ENCODE assay signal across 8 mouse cellular contexts in genomic region chr2:30646833-30647232, GRCm38 (mm10). TPM values are rescaled to one million over a fixed set of nuclear protein-coding genes. Genes with fewer than 3 reads are reported as not detected.
DNase-seq lines count a peak whose midpoint lies in the region; ATAC-seq and TF ChIP-seq lines count a peak whose summit lies in the region.

No protein-coding gene starts in this region.

- no peaks in the 10 kb centered on the region for H3K9me3 ChIP-seq in forebrain, embryonic 13.5 days (replicated peaks)
- no peaks in the 10 kb centered on the region for H3K9me3 ChIP-seq in heart, postnatal 0 days (replicated peaks; ENCODE audit: control insufficient read depth, low read length)
- H3K9me3 ChIP-seq in stomach, embryonic 14.5 days (ENCODE audit: control insufficient read depth, low read depth, low read length), result no peaks in the 10 kb centered on the region

- no peak overlapping the region for H3K4me3 ChIP-seq in lung, adult 2 months (replicated peaks; ENCODE audit: extremely low read depth, low read depth, low read length)
- H3K4me3 ChIP-seq in forebrain, embryonic 13.5 days, result no peak overlapping the region
- no peak overlapping the region for H3K4me3 ChIP-seq in heart, postnatal 0 days (ENCODE audit: low read depth, low read length)
- H3K4me3 ChIP-seq in stomach, embryonic 14.5 days (ENCODE audit: low read depth, low read length), result no peak overlapping the region

- no peak for TF ChIP-seq EP300 in heart, postnatal 0 days (IDR thresholded peaks at IDR 0.05; ENCODE audit: low read depth)

- TF ChIP-seq POLR2A in lung, adult 2 months (IDR thresholded peaks at IDR 0.05; ENCODE audit: borderline replicate concordance, extremely low read depth, low read depth, low read length), result no peak

- H3K27me3 ChIP-seq in forebrain, embryonic 13.5 days, result no peaks in the 10 kb centered on the region
- H3K27me3 ChIP-seq in heart, postnatal 0 days (ENCODE audit: control insufficient read depth, insufficient read depth, low read length), result no peaks in the 10 kb centered on the region
- no peaks in the 10 kb centered on the region for H3K27me3 ChIP-seq in stomach, embryonic 14.5 days (ENCODE audit: control insufficient read depth, insufficient read depth, low read length)

- TF ChIP-seq CTCF in lung, adult 2 months (IDR thresholded peaks at IDR 0.05; ENCODE audit: insufficient read depth, low read length), result no peak
- TF ChIP-seq CTCF in heart, postnatal 0 days (IDR thresholded peaks at IDR 0.05; ENCODE audit: low read depth), result no peak

- peak overlapping the region; percentile 66 for H3K9ac ChIP-seq in forebrain, embryonic 13.5 days
- 0 out of 2 replicates have a peak overlapping the region, but pooled peaks have one; percentile 27 for H3K9ac ChIP-seq in heart, postnatal 0 days (replicated peaks; ENCODE audit: low read depth, low read length)
- no peak overlapping the region for H3K9ac ChIP-seq in stomach, embryonic 14.5 days (replicated peaks; ENCODE audit: low read depth, low read length)

- peak overlapping the region; percentile 55 for H3K4me2 ChIP-seq in forebrain, embryonic 13.5 days
- no peak overlapping the region; the same call in 1 of the 2 replicates for H3K4me2 ChIP-seq in heart, postnatal 0 days (ENCODE audit: low read depth, low read length)
- peak overlapping the region; percentile 16; the same call in 1 of the 2 replicates for H3K4me2 ChIP-seq in stomach, embryonic 14.5 days (replicated peaks; ENCODE audit: low read depth, low read length)

- ATAC-seq in forebrain, embryonic 13.5 days, result peak; percentile 74
- peak; percentile 15; the same call in 1 of the 2 replicates for ATAC-seq in heart, postnatal 0 days (ENCODE audit: insufficient read depth, low read depth)
- peak; percentile 47; the same call in 1 of the 2 replicates for ATAC-seq in stomach, embryonic 14.5 days (ENCODE audit: insufficient number of reproducible peaks, insufficient read depth, low FRiP score, low read depth)

- no peaks in the 10 kb centered on the region for H3K36me3 ChIP-seq in forebrain, embryonic 13.5 days (ENCODE audit: poor library complexity, severe bottlenecking)
- no peaks in the 10 kb centered on the region for H3K36me3 ChIP-seq in heart, postnatal 0 days (replicated peaks; ENCODE audit: control insufficient read depth, insufficient read depth, low read length)
- no peaks in the 10 kb centered on the region for H3K36me3 ChIP-seq in stomach, embryonic 14.5 days (ENCODE audit: control insufficient read depth, insufficient read depth, low read length)

- WGBS in lung, adult 2 months, result 48% methylated on average over 5 of the region's 5 CpGs
- 1% methylated on average over 5 of the region's 5 CpGs for WGBS in forebrain, embryonic 13.5 days
- WGBS in heart, postnatal 0 days, result 30% methylated on average over 5 of the region's 5 CpGs
- WGBS in stomach, embryonic 14.5 days, result 23% methylated on average over 5 of the region's 5 CpGs

- H3K27ac ChIP-seq in forebrain, embryonic 13.5 days, result peak overlapping the region; percentile 100
- no peak overlapping the region for H3K27ac ChIP-seq in heart, postnatal 0 days (ENCODE audit: low read depth)
- H3K27ac ChIP-seq in stomach, embryonic 14.5 days (ENCODE audit: low read length), result peak overlapping the region; percentile 90

- H3K4me1 ChIP-seq in lung, adult 2 months (ENCODE audit: control insufficient read depth, insufficient read depth, low read length), result no peaks in the 10 kb centered on the region
- peaks cover 75% of the 10 kb centered on the region for H3K4me1 ChIP-seq in forebrain, embryonic 13.5 days
- H3K4me1 ChIP-seq in heart, postnatal 0 days (ENCODE audit: control insufficient read depth, insufficient read depth), result peaks cover 27% of the 10 kb centered on the region
- H3K4me1 ChIP-seq in stomach, embryonic 14.5 days (ENCODE audit: control insufficient read depth, insufficient read depth, low read length), result peaks cover 35% of the 10 kb centered on the region

- DNase-seq in lung, adult 18-20 months, result peak; percentile 32 to 44
- no peak for DNase-seq in lung, adult 2 months
- no peak for DNase-seq in heart, postnatal 0 days (ENCODE audit: low spot score)
- peak; percentile 83 to 87 for DNase-seq in kidney, postnatal 25 days
- peak; percentile 73 for DNase-seq in lung, postnatal 14 days
- DNase-seq in B cell, adult 2 months, result no peak

RNA-seq across cellular contexts. Expression of gene Cstad, which starts 52.0 kb away (rescaled TPM):
- polyA plus RNA-seq in lung, adult 2 months (2012; rRNA removed), result 0.69 and 1.6 TPM in 2 replicates
- polyA plus RNA-seq in forebrain, embryonic 13.5 days (2015; fragmentation: Nextera tagmentation; extraction: Ambion mirVana), result 0.49 and 1.1 TPM in 2 replicates
- total RNA-seq in heart, postnatal 0 days (2014; rRNA removed; ENCODE audit: low replicate concordance), result not detected in 2 replicates
- polyA plus RNA-seq in heart, postnatal 0 days (2015; fragmentation: Nextera tagmentation; extraction: Ambion mirVana), result 3.1 and 3.6 TPM in 2 replicates
- 1.2 and 2.1 TPM in 2 replicates for polyA plus RNA-seq in stomach, embryonic 14.5 days (2014; fragmentation: Nextera tagmentation; extraction: Ambion mirVana)

Comparison
In these comparisons a context has a peak if more than half of its experiments do, and no peak if none do; other contexts are left out.
1. DNase-seq: peak in lung, adult 18-20 months (2 of 2), kidney, postnatal 25 days (2 of 2) and lung, postnatal 14 days (single experiment); none in lung, adult 2 months (single experiment), heart, postnatal 0 days (single experiment) and B cell, adult 2 months (0 of 2).
2. ATAC-seq: peak in every context shown above with its lines; median percentile 74 in forebrain, embryonic 13.5 days; 47 in stomach, embryonic 14.5 days; 15 in heart, postnatal 0 days.